Mouse (Mus musculus): ENCODE measurements at regions not wholly inside any gene's neighbourhood (a gene's known extent, or its start where the extent isn't known, plus 50 kb on each side); places are given as distances from the start of the nearest gene placed in this dataset.
"Not testable (repeated sequence)": the region's sequence is repeated elsewhere in the genome, so short reads cannot be mapped to it uniquely, and the experiment has no call there.

DNA sequence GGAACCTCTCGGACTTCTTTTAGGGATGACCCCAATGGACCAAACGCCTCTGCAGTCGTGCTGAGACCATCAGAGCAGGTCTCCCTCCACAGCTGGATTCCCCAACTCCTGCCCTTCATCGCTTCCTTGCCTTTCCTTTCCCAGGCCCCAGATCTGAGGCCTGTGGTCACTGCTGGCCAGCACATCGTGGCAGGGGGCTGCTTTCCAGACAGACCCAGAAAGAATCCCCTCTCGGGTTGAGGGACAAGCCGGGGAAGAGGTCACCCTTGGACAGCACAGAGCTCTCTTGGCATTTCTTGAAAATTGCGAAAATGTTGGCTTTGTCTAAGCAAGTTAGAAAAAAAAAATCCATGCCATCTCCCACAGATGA lies 134.9 kb upstream of the Haao start:
- peak; percentile 5; the same call in 1 of the 2 replicates for ATAC-seq (ENCODE audit: borderline replicate concordance, extremely low read depth, low FRiP score, low TSS enrichment)
- Histone ChIP-seq H3K4me2 (no peak overlapping the region; the same call in 1 of the 2 replicates), H3K9me3 (no peaks in the 10 kb centered on the region), H3K4me1 (peaks cover 92% of the 10 kb centered on the region), H3K36me3 (no peaks in the 10 kb centered on the region), H3K27me3 (no peaks in the 10 kb centered on the region), H3K4me3 (no peak overlapping the region), H3K27ac (peak overlapping the region; percentile 98), H3K9ac (peak overlapping the region; percentile 24)
- 32% methylated on average over 8 of the region's 8 CpGs for WGBS

DNA sequence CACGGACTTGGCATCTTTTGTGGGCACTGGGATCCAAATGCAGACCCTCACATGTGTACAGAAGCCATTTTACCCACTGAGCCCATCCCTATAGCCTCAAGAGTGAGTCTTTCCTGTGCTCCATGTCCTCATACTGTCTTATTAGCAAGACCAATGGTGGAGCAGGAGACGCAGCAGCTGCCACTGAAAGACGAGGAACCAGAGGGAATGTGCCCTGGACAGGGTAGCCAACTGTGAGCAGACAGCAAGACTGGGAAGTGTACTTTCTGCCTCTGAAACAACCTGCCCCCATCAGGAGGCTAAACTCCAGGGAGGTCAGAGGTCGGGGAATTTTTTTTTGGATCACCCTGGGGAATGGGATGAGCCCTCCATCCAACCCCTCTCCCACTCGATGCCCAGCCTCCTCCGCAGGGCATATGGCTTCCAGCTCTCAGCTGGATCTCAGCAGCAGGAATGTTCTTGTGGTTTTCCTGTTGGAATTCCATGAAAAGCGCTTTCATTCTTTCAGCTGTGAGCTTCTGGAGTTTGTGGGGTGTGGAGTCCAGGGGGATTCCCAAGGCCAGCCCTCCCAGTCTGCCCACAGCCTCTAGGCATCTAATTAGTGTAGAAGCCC lies 131.2 kb upstream of the Haao start:
- no peak for ATAC-seq (ENCODE audit: borderline replicate concordance, extremely low read depth, low FRiP score, low TSS enrichment)

DNA sequence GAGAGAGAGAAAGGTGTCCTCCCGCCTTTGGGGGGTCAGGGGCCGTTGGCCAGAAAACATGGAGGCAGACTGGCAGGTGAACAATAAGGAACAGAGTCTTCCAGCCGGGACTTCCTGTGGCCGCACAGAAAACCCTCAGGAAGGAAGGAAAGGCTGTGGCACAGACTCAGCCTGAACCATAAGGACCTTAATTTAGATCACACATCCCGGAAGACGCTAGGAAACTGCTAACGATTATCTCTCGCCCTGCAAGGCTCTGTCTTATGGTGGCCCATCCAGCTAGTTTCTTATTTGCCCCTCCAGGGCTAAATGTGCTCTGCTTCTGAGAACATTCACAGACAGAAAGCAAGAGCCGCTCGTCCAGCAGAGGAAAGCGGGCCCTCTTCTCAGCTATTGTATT lies 130.0 kb upstream of the Haao start:
- Histone ChIP-seq H3K4me1 (peaks cover 62% of the 10 kb centered on the region), H3K27me3 (no peaks in the 10 kb centered on the region), H3K9me3 (no peaks in the 10 kb centered on the region), H3K9ac (no peak overlapping the region), H3K4me2 (no peak overlapping the region), H3K36me3 (no peaks in the 10 kb centered on the region), H3K27ac (peak overlapping the region; percentile 5; the same call in 1 of the 2 replicates), H3K4me3 (no peak overlapping the region)
- 73% methylated on average over 11 of the region's 11 CpGs for WGBS
- no peak for ATAC-seq (ENCODE audit: borderline replicate concordance, extremely low read depth, low FRiP score, low TSS enrichment)

More for the DNA sequence above, 131.2 kb upstream of the Haao start:
- no peaks in the 10 kb centered on the region for H3K9me3 ChIP-seq
- H3K4me1 ChIP-seq = peaks cover 61% of the 10 kb centered on the region
- no peak overlapping the region for H3K4me3 ChIP-seq
- H3K4me2 ChIP-seq = no peak overlapping the region
- no peak overlapping the region for H3K9ac ChIP-seq
- H3K36me3 ChIP-seq = no peaks in the 10 kb centered on the region
- peak overlapping the region; percentile 48 for H3K27ac ChIP-seq
- H3K27me3 ChIP-seq = no peaks in the 10 kb centered on the region
- WGBS = 60% methylated on average over 7 of the region's 7 CpGs

DNA sequence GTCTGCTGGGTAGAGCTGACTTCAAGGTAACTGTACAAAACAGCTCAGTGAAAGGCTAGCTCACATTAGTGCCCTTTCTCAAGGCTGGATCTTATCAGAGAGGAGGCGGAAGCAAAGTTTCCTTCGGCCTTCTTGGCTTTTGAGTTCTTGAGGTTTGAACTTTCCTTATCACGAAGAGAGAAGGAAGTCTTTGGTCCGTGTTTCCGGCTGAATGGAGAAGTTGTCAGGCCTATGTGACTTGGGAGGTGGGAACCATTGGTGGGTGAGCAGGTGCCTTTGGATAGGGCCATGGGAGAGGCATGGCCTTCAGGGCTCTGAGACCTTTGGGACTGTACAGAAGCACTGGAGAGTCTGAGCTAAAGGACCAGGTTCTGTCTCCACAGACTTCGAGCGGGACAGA lies 128.1 kb upstream of the Haao start:
- WGBS = 74% methylated on average over 7 of the region's 7 CpGs
- Histone ChIP-seq H3K27me3 (no peaks in the 10 kb centered on the region), H3K4me1 (peaks cover 52% of the 10 kb centered on the region), H3K36me3 (no peaks in the 10 kb centered on the region), H3K9ac (no peak overlapping the region), H3K9me3 (no peaks in the 10 kb centered on the region), H3K27ac (no peak overlapping the region), H3K4me2 (no peak overlapping the region), H3K4me3 (no peak overlapping the region)
- ATAC-seq (ENCODE audit: borderline replicate concordance, extremely low read depth, low FRiP score, low TSS enrichment) = no peak

DNA sequence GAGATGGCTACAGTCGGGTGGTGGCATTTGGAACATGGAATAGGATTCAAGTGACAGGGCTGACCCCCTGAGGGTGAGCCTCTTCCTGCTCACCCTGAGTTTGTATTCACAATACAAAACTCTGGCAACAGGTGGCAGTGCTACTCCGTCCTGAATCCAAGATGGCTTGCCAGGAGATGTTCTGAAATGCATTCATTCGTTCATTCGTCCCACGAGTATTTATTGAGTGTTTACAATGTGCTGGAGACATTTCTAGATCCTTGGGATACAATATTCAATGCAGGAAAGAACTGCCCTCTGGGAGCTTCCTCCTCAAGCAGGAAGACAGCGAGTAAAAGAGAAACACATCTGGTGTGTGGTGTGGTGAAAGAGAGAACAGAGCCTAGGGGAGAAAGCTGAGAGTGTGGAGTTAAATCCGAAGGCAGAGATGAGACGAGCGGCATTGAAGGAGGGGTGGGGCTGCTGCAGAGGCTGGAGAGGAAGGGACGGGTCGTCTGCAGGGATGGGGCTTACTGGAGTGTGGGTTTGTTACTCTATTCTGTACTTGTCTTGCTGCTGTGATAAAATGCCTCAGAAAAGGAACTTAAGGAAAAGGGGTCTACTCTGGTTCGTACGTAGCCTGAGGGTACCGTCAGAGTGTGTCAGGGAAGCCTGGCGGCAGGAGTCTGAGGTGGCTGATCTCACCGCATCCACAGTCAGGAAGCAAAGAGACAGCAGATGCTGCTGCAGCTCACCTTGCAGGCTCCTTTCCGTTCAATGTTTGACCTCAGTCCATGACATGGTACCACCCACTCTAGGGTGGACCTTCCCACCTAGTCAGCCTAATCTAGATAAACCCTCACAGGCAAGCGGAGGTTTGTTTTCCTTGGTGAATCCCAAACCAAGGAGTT lies 125.9 kb upstream of the Haao start:
- no peak overlapping the region for H3K9ac ChIP-seq
- peaks cover 45% of the 10 kb centered on the region for H3K4me1 ChIP-seq
- H3K36me3 ChIP-seq = no peaks in the 10 kb centered on the region
- H3K4me2 ChIP-seq = peak overlapping the region; percentile 38
- no peak overlapping the region for H3K4me3 ChIP-seq
- WGBS = 27% methylated on average over 18 of the region's 18 CpGs
- H3K27me3 ChIP-seq = no peaks in the 10 kb centered on the region
- H3K9me3 ChIP-seq = no peaks in the 10 kb centered on the region
- H3K27ac ChIP-seq = peak overlapping the region; percentile 56
- no peak; the same call in 1 of the 2 replicates for ATAC-seq (ENCODE audit: borderline replicate concordance, extremely low read depth, low FRiP score, low TSS enrichment)

DNA sequence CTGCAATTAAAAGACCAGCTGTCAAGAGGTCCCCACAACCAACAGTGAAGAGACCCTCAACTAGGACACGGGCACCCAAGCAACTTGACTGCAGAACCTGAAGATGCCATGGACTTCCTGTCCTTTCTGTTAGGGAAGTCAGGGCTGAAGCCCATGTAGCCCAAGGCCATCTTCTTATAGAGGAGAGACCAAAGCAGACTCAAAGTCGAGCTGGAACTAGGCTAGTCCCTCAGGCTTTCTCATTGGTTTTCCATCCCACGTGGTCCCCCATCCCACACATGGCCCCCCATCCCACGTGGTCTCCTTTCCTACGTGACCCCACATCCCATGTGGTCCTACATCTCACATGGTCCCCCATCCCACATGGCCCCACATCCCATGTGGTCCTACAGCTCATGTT lies 125.1 kb upstream of the Haao start:
- Histone ChIP-seq H3K4me2 (no peak overlapping the region), H3K27me3 (no peaks in the 10 kb centered on the region), H3K4me1 (peaks cover 39% of the 10 kb centered on the region), H3K4me3 (no peak overlapping the region), H3K36me3 (no peaks in the 10 kb centered on the region), H3K9me3 (no peaks in the 10 kb centered on the region), H3K9ac (no peak overlapping the region), H3K27ac (0 out of 2 replicates have a peak overlapping the region, but pooled peaks have one; percentile 56)
- 88% methylated on average over 5 of the region's 5 CpGs for WGBS
- no peak for ATAC-seq (ENCODE audit: borderline replicate concordance, extremely low read depth, low FRiP score, low TSS enrichment)

DNA sequence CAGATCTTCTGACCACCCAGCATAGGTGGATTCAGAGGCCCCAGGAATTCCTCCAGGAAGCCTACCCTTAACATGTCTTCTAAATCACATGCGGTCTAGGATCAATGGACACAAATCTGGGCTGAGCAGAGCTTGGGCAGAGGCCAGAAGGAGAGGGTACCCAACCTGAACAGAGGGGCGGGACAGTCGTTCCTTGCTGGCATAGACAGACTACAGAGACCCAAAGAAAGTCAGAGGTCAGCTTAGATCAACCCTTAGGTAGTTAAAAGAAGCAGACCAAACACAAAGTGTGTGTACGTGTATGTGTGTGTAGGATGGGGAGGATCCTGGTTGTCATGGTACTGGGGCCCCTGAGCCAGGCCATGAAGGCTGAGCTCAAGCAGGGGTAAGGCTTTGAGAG lies 124.7 kb upstream of the Haao start:
- H3K27me3 ChIP-seq = no peaks in the 10 kb centered on the region
- no peak for ATAC-seq (ENCODE audit: borderline replicate concordance, extremely low read depth, low FRiP score, low TSS enrichment)
- peaks cover 37% of the 10 kb centered on the region for H3K4me1 ChIP-seq
- peak overlapping the region; percentile 29; the same call in 1 of the 2 replicates for H3K27ac ChIP-seq
- 75% methylated on average over 4 of the region's 4 CpGs for WGBS
- H3K36me3 ChIP-seq = no peaks in the 10 kb centered on the region
- H3K4me3 ChIP-seq = no peak overlapping the region
- no peaks in the 10 kb centered on the region for H3K9me3 ChIP-seq
- H3K9ac ChIP-seq = no peak overlapping the region
- H3K4me2 ChIP-seq = no peak overlapping the region

DNA sequence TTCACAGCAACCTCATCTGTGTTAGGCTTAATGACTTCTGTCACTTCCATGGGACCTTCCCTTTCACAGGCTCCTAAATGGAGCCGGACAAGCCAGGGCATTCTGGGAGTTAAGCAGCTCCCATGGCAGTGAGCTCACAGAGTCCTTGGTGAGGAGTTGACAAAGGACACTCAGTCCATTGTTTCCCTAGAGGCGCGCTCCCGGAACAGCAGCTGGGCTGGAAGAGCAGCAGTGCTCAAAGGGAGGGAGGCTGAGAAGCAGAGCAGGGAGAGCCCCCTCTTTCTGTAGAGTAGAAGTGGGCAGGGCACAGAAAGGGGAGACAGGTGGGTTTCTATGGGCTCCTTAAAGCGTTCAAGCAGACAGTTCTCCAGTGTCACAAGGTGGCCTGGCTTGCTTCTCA lies 124.3 kb upstream of the Haao start:
- Histone ChIP-seq H3K9me3 (no peaks in the 10 kb centered on the region), H3K9ac (no peak overlapping the region), H3K27me3 (no peaks in the 10 kb centered on the region), H3K4me1 (peaks cover 37% of the 10 kb centered on the region), H3K27ac (peak overlapping the region; percentile 29; the same call in 1 of the 2 replicates), H3K36me3 (no peaks in the 10 kb centered on the region), H3K4me3 (no peak overlapping the region), H3K4me2 (no peak overlapping the region)
- 42% methylated on average over 5 of the region's 5 CpGs for WGBS
- peak; percentile 66; the same call in 1 of the 2 replicates for ATAC-seq (ENCODE audit: borderline replicate concordance, extremely low read depth, low FRiP score, low TSS enrichment)

DNA sequence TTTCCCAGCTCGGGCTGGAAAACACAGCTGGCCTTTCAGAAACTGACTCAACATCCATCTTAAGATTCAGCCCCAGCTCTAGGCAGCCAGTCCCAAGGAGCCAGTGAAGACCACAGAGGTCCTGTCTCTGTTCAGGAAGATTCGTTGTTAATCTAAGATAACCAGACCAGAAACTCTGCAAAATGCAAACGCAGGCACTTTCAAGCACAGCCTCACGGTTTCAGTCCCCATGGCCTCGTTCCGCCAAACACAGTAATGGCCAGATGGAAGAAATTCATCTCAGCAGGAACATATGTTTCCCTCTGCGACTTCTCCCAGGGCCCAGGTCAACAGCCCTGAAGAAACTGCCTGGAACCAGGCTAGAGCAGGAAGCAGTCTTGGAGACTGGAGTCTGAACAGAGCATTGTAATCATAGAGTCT lies 121.7 kb upstream of the Haao start:
- Histone ChIP-seq H3K4me2 (no peak overlapping the region), H3K9me3 (no peaks in the 10 kb centered on the region), H3K36me3 (no peaks in the 10 kb centered on the region), H3K4me3 (no peak overlapping the region), H3K27ac (peak overlapping the region; percentile 74), H3K9ac (no peak overlapping the region), H3K4me1 (peaks cover 41% of the 10 kb centered on the region), H3K27me3 (no peaks in the 10 kb centered on the region)
- 30% methylated on average over 7 of the region's 7 CpGs for WGBS
- no peak for ATAC-seq (ENCODE audit: borderline replicate concordance, extremely low read depth, low FRiP score, low TSS enrichment)

DNA sequence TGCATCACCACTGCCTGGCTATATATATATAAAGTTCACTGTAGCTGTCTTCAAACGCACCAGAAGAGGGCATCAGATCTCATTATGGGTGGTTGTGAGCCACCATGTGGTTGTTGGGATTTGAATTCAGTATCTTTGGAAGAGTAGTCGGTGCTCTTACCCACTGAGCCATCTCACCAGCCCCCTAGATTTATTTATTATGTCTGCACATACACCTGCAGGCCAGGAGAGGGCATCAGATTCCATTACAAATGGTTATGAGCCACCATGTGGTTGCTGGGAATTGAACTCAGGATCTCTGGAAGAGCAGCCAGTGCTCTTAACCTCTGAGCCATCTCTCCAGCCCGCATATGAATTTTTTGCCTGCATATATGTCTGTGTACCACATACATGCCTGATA lies 120.4 kb upstream of the Haao start:
- H3K9me3 ChIP-seq; H3K27me3 ChIP-seq; H3K4me3 ChIP-seq; H3K4me2 ChIP-seq; ATAC-seq (ENCODE audit: borderline replicate concordance, extremely low read depth, low FRiP score, low TSS enrichment); H3K9ac ChIP-seq; H3K36me3 ChIP-seq; H3K27ac ChIP-seq: not testable (repeated sequence)
- 87% methylated on average over 3 of the region's 3 CpGs for WGBS
- peaks cover 39% of the 10 kb centered on the region for H3K4me1 ChIP-seq

DNA sequence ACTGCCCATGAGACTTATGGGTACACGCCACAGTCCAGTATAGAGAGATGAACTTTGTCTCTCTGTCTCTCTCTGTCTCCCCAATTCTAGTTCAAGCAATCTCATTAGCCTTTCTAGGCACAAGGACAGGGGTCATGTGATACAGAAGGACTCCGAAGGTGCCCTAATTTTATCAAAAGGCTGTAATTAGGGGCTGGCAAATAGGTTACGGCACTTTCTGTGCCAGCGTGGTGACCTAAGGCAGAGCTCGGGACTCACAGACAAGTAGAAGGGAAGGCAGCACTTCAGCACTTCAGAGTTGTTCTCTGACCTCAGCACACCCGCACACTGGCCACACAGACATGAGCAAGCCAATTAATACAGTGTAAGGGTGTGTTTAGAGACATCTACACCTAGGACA lies 119.2 kb upstream of the Haao start:
- H3K9me3 ChIP-seq = no peaks in the 10 kb centered on the region
- no peak for ATAC-seq (ENCODE audit: borderline replicate concordance, extremely low read depth, low FRiP score, low TSS enrichment)
- 87% methylated on average over 6 of the region's 6 CpGs for WGBS

More for the DNA sequence above, 119.2 kb upstream of the Haao start:
- H3K4me3 ChIP-seq = no peak overlapping the region
- no peak overlapping the region for H3K27ac ChIP-seq
- H3K9ac ChIP-seq = no peak overlapping the region
- H3K27me3 ChIP-seq = no peaks in the 10 kb centered on the region
- H3K36me3 ChIP-seq = no peaks in the 10 kb centered on the region
- H3K4me1 ChIP-seq = peaks cover 41% of the 10 kb centered on the region
- H3K4me2 ChIP-seq = no peak overlapping the region
